Mouse (Mus musculus): ENCODE data around the gene Fstl4. TPM values are rescaled to one million over a fixed set of nuclear protein-coding genes. Genes with fewer than 3 reads are reported as not detected.

The Fstl4 gene
- polyA plus RNA-seq, 1 experiment from 2014 or later, result 2.6 TPM

DNA sequence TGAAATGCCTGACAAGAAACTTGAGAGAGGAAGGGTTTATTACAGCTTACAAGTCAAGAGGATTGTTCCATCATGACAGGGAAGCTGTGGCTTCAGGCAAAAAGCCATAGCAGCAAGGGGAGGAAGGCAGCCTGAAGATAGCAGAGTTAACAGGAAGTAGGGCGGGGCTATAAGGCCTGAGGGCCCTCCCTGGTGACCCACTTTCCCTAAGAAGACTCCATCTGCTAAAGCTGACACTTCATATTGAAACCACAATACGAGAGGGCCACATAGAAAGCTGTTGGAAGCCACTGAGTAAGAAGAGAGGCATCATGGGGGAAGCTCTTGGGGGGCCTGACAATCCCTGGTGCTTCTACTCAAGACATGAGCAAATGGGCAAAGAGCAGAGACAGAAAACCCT, 364.2 kb downstream of the Fstl4 start:
- no peak overlapping the region for H3K27ac ChIP-seq
- H3K27me3 ChIP-seq (replicated peaks), result no peaks in the 10 kb centered on the region
- H3K9me3 ChIP-seq, result no peaks in the 10 kb centered on the region
- WGBS, result 70% methylated on average over 2 of the region's 2 CpGs
- H3K4me1 ChIP-seq, result 0 out of 2 replicates have a peak, but pooled peaks cover 5% of the 10 kb centered on the region
- H3K4me3 ChIP-seq (replicated peaks), result no peak overlapping the region
- ATAC-seq (ENCODE audit: insufficient read depth, low FRiP score, low read depth), result no peak
- no peaks in the 10 kb centered on the region for H3K36me3 ChIP-seq
- H3K4me2 ChIP-seq, result no peak overlapping the region
- H3K9ac ChIP-seq, result no peak overlapping the region

- Histone ChIP-seq H3K9me3 (no peaks in the 10 kb centered on the region), H3K27ac (no peak overlapping the region), H3K27me3 (replicated peaks) (no peaks in the 10 kb centered on the region), H3K4me1 (0 out of 2 replicates have a peak, but pooled peaks cover 5% of the 10 kb centered on the region), H3K4me3 (replicated peaks) (no peak overlapping the region), H3K4me2 (peak overlapping the region; percentile 41; the same call in 1 of the 2 replicates), H3K36me3 (no peaks in the 10 kb centered on the region), H3K9ac (no peak overlapping the region)
- no peak for ATAC-seq (ENCODE audit: insufficient read depth, low FRiP score, low read depth)
- 18% methylated on average over 23 of the region's 23 CpGs for WGBS
These were observed 368.1 kb downstream of the Fstl4 start for GRCm38 (mm10) chr11:53132406-53133035.

- 0 out of 2 replicates have a peak, but pooled peaks cover 5% of the 10 kb centered on the region for H3K4me1 ChIP-seq
- H3K27me3 ChIP-seq (replicated peaks), result no peaks in the 10 kb centered on the region
- H3K27ac ChIP-seq, result no peak overlapping the region
- WGBS, result 84% methylated on average over 11 of the region's 11 CpGs
- H3K4me3 ChIP-seq (replicated peaks), result no peak overlapping the region
- no peak overlapping the region for H3K4me2 ChIP-seq
- no peak overlapping the region for H3K9ac ChIP-seq
- no peaks in the 10 kb centered on the region for H3K9me3 ChIP-seq
- ATAC-seq (ENCODE audit: insufficient read depth, low FRiP score, low read depth), result no peak
- H3K36me3 ChIP-seq, result no peaks in the 10 kb centered on the region
These were observed 371.9 kb downstream of the Fstl4 start for GRCm38 (mm10) chr11:53136371-53136770.

DNA sequence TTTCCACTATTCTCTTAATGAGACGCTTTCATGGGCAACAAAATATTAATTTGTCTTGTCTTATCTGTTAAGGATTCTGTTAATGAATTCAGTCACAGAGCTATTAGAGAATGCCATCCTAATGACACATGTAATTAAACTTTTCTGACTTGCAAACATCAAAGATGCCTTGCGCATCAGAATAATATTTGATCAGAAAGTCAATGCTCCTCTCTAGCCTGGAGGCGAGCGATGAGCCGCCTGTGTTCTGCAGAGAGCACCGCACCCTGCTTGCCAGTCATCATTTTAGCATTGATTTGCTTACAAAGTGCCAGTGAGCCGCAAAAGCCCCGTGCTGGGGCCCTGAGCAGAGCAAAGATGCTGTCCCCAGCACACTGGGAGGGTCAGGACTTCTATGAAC, 372.9 kb downstream of the Fstl4 start:
- WGBS, result 61% methylated on average over 8 of the region's 8 CpGs
- Histone ChIP-seq H3K4me1 (0 out of 2 replicates have a peak, but pooled peaks cover 4% of the 10 kb centered on the region), H3K9me3 (no peaks in the 10 kb centered on the region), H3K4me3 (replicated peaks) (no peak overlapping the region), H3K27me3 (replicated peaks) (no peaks in the 10 kb centered on the region), H3K4me2 (no peak overlapping the region), H3K36me3 (no peaks in the 10 kb centered on the region), H3K27ac (no peak overlapping the region), H3K9ac (no peak overlapping the region)
- ATAC-seq (ENCODE audit: insufficient read depth, low FRiP score, low read depth), result no peak

GRCm38 (mm10) chr11:53138212-53138611, 373.8 kb downstream of the Fstl4 start:
- ATAC-seq (ENCODE audit: insufficient read depth, low FRiP score, low read depth), result no peak
- H3K27me3 ChIP-seq (replicated peaks), result no peaks in the 10 kb centered on the region
- H3K4me2 ChIP-seq, result no peak overlapping the region
- 78% methylated on average over 6 of the region's 6 CpGs for WGBS
- no peak overlapping the region for H3K27ac ChIP-seq
- no peaks in the 10 kb centered on the region for H3K9me3 ChIP-seq
- H3K36me3 ChIP-seq, result no peaks in the 10 kb centered on the region
- no peak overlapping the region for H3K4me3 ChIP-seq (replicated peaks)
- no peaks in the 10 kb centered on the region for H3K4me1 ChIP-seq
- H3K9ac ChIP-seq, result no peak overlapping the region

DNA sequence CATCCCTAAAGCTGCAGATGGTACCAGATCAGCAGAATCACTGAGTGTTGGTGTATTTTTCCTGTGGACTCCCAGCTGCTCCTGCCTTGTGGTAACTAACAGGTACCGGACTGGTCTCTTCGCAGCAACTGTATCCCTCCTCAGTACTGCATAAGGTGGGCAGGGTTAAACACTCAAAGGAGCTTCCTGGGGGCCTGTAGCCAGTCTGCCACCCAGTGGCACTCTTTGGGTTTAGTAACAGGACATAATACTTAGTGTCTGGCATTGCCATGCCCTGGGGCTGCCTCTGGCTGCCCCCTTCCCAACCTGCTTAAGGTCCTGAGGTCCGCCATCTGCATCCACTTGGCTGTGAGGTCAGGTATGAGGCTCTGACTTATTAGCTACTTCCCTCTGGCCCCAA, 375.2 kb downstream of the Fstl4 start:
- ATAC-seq (ENCODE audit: insufficient read depth, low FRiP score, low read depth), result no peak
- Histone ChIP-seq H3K27ac (no peak overlapping the region), H3K27me3 (replicated peaks) (no peaks in the 10 kb centered on the region), H3K36me3 (no peaks in the 10 kb centered on the region), H3K4me2 (no peak overlapping the region), H3K4me1 (no peaks in the 10 kb centered on the region), H3K9ac (no peak overlapping the region), H3K9me3 (no peaks in the 10 kb centered on the region), H3K4me3 (replicated peaks) (no peak overlapping the region)
- 91% methylated on average over 3 of the region's 3 CpGs for WGBS

GRCm38 (mm10) chr11:53140196-53140595, 375.8 kb downstream of the Fstl4 start:
- Histone ChIP-seq H3K36me3 (no peaks in the 10 kb centered on the region), H3K4me1 (no peaks in the 10 kb centered on the region), H3K4me2 (no peak overlapping the region), H3K9ac (no peak overlapping the region), H3K9me3 (no peaks in the 10 kb centered on the region), H3K27me3 (replicated peaks) (no peaks in the 10 kb centered on the region), H3K4me3 (replicated peaks) (no peak overlapping the region), H3K27ac (no peak overlapping the region)
- no peak for ATAC-seq (ENCODE audit: insufficient read depth, low FRiP score, low read depth)
- 74% methylated on average over 8 of the region's 8 CpGs for WGBS

DNA sequence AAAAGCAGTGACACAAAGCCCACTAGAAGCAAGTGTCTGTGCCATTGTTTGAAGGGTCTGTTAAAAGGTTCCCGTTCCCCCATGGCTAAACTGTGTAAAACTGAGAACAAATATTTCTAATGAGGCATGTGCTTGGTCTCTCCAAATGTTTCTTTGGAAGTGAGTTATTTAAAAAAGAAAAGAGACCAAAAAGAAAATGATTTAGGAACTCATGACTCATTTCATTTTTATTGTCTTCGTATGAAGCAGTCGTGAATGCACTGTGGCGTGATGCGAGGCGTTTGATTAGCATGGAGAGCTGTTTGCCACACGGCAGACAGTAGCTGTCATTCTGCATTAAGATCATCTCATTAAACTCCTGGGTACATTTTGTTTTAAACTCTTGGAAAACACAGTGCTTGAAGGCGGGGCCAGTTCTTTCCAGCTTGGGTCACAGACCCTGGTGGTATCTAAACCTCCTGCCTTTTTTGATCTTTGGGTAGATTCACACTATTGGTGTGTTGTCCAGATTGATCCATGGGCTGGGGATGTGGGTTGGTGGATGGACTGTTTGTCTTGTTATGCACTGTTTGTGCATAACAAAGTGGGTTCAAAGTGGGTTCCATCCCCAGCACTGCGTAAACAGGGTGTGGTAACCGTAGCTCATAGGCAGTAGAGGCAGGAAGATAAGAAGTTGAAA, 376.4 kb downstream of the Fstl4 start:
- no peak for ATAC-seq (ENCODE audit: insufficient read depth, low FRiP score, low read depth)
- H3K4me3 ChIP-seq (replicated peaks), result no peak overlapping the region
- WGBS, result 78% methylated on average over 10 of the region's 10 CpGs

DNA sequence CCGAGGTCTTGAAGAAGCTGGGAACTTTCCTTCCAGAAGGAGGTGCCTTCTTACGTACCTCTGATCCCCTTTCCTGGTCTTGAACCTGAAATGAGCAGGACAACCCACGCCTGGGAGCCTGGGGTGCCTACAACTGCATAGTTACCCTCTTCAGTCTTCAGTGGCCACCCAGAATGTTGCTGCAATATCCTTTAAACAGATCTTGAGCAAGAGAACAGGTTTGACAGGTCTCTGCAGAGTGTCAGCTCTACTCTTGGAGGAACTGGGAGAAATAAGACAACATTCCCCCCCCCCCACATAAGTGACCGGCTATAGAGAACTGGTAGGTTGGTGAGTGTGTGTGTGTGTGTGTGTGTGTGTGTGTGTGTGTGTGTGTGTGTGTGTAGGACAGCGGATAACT, 379.1 kb downstream of the Fstl4 start:
- no peak for ATAC-seq (ENCODE audit: insufficient read depth, low FRiP score, low read depth)
- Histone ChIP-seq H3K27me3 (replicated peaks) (no peaks in the 10 kb centered on the region), H3K4me2 (no peak overlapping the region), H3K4me1 (no peaks in the 10 kb centered on the region), H3K27ac (no peak overlapping the region), H3K4me3 (replicated peaks) (no peak overlapping the region), H3K9ac (no peak overlapping the region), H3K9me3 (no peaks in the 10 kb centered on the region), H3K36me3 (no peaks in the 10 kb centered on the region)
- 65% methylated on average over 5 of the region's 5 CpGs for WGBS

More for the DNA sequence above, 376.4 kb downstream of the Fstl4 start:
- H3K27ac ChIP-seq, result no peak overlapping the region
- no peak overlapping the region for H3K9ac ChIP-seq
- H3K27me3 ChIP-seq (replicated peaks), result no peaks in the 10 kb centered on the region
- H3K4me2 ChIP-seq, result no peak overlapping the region
- no peaks in the 10 kb centered on the region for H3K36me3 ChIP-seq
- no peaks in the 10 kb centered on the region for H3K4me1 ChIP-seq
- H3K9me3 ChIP-seq, result no peaks in the 10 kb centered on the region

- Histone ChIP-seq H3K27ac (no peak overlapping the region), H3K4me2 (no peak overlapping the region), H3K4me3 (replicated peaks) (no peak overlapping the region), H3K4me1 (no peaks in the 10 kb centered on the region), H3K9me3 (no peaks in the 10 kb centered on the region), H3K36me3 (no peaks in the 10 kb centered on the region), H3K27me3 (replicated peaks) (no peaks in the 10 kb centered on the region), H3K9ac (no peak overlapping the region)
- WGBS, result 65% methylated on average over 5 of the region's 5 CpGs
- ATAC-seq (ENCODE audit: insufficient read depth, low FRiP score, low read depth), result no peak
These were observed 380.1 kb downstream of the Fstl4 start for GRCm38 (mm10) chr11:53144506-53144905.

GRCm38 (mm10) chr11:53146290-53146689, 381.9 kb downstream of the Fstl4 start:
- H3K9ac ChIP-seq, result no peak overlapping the region
- no peak for ATAC-seq (ENCODE audit: insufficient read depth, low FRiP score, low read depth)
- no peak overlapping the region for H3K4me2 ChIP-seq
- no peak overlapping the region for H3K27ac ChIP-seq
- no peaks in the 10 kb centered on the region for H3K27me3 ChIP-seq (replicated peaks)
- 34% methylated on average over 4 of the region's 4 CpGs for WGBS
- H3K4me3 ChIP-seq (replicated peaks), result no peak overlapping the region
- no peaks in the 10 kb centered on the region for H3K9me3 ChIP-seq
- no peaks in the 10 kb centered on the region for H3K4me1 ChIP-seq
- no peaks in the 10 kb centered on the region for H3K36me3 ChIP-seq

- WGBS, result 79% methylated on average over 7 of the region's 7 CpGs
- no peaks in the 10 kb centered on the region for H3K36me3 ChIP-seq
- H3K4me1 ChIP-seq, result 0 out of 2 replicates have a peak, but pooled peaks cover 4% of the 10 kb centered on the region
- H3K27me3 ChIP-seq (replicated peaks), result no peaks in the 10 kb centered on the region
- H3K4me3 ChIP-seq (replicated peaks), result no peak overlapping the region
- ATAC-seq (ENCODE audit: insufficient read depth, low FRiP score, low read depth), result no peak
- H3K9ac ChIP-seq, result no peak overlapping the region
- H3K9me3 ChIP-seq, result no peaks in the 10 kb centered on the region
- no peak overlapping the region for H3K27ac ChIP-seq
- no peak overlapping the region for H3K4me2 ChIP-seq
These were observed 392.0 kb downstream of the Fstl4 start for GRCm38 (mm10) chr11:53156463-53156862.

Data from stomach, embryonic 15.5 days (tissue).